Mouse (Mus musculus): ENCODE data around the gene Epha10. TPM values are rescaled to one million over a fixed set of nuclear protein-coding genes. Genes with fewer than 3 reads are reported as not detected.

Gene Epha10
- total RNA-seq, 1 experiment from 2014 or later, result 3.8 TPM

Other genes with a start within 250 kb of the Epha10 start
- not detected in 2 replicates for gene Pou3f1, start 224.1 kb upstream of the Epha10 start, total RNA-seq (2021)
- gene Utp11, start 187.3 kb upstream of the Epha10 start, total RNA-seq (2021), result 38.1 and 43.0 TPM in 2 replicates
- gene Fhl3, start 180.2 kb upstream of the Epha10 start, total RNA-seq (2021), result 6.7 and 8.7 TPM in 2 replicates
- gene Sf3a3, start 166.1 kb upstream of the Epha10 start, total RNA-seq (2021), result 40.2 and 46.8 TPM in 2 replicates
- gene Inpp5b, start 139.0 kb upstream of the Epha10 start, total RNA-seq (2021), result 20.9 and 24.8 TPM in 2 replicates
- gene Mtf1, start 78.8 kb upstream of the Epha10 start, total RNA-seq (2021), result 20.4 and 22.5 TPM in 2 replicates
- gene Yrdc, start 30.2 kb upstream of the Epha10 start, total RNA-seq (2021), result 35.0 and 48.6 TPM in 2 replicates
- 41.9 and 43.9 TPM in 2 replicates for gene 1110065P20Rik, start 29.7 kb upstream of the Epha10 start, total RNA-seq (2021)
- gene Maneal, start 18.7 kb upstream of the Epha10 start, total RNA-seq (2021), result 4.1 and 6.4 TPM in 2 replicates
- gene 9930104L06Rik, start 56.1 kb downstream of the Epha10 start, total RNA-seq (2021), result 17.5 and 18.0 TPM in 2 replicates
- 8.4 and 15.2 TPM in 2 replicates for gene Cdca8, start 58.4 kb downstream of the Epha10 start, total RNA-seq (2021)
- gene Rspo1, start 105.5 kb downstream of the Epha10 start, total RNA-seq (2021), result 2.3 and 3.3 TPM in 2 replicates
- gene Gnl2, start 135.7 kb downstream of the Epha10 start, total RNA-seq (2021), result 52.7 and 56.7 TPM in 2 replicates
- not detected in 2 replicates for gene Dnali1, start 184.8 kb downstream of the Epha10 start, total RNA-seq (2021)
- gene Snip1, start 185.8 kb downstream of the Epha10 start, total RNA-seq (2021), result 18.7 and 20.2 TPM in 2 replicates
- gene Meaf6, start 204.2 kb downstream of the Epha10 start, total RNA-seq (2021), result 34.2 and 36.9 TPM in 2 replicates
- 6.8 and 10.8 TPM in 2 replicates for gene Zc3h12a, start 246.9 kb downstream of the Epha10 start, total RNA-seq (2021)

Data from adrenal gland, postnatal 25 days (tissue).